Mouse (Mus musculus) 416B (cell line): ENCODE results near the gene D630003M21Rik.

Experiments used
- DNase-seq: peaks from one replicate; pipeline ENCODE4 v3.0.0; 2011; ENCODE audit warnings: low read depth

The D630003M21Rik gene

DNA sequence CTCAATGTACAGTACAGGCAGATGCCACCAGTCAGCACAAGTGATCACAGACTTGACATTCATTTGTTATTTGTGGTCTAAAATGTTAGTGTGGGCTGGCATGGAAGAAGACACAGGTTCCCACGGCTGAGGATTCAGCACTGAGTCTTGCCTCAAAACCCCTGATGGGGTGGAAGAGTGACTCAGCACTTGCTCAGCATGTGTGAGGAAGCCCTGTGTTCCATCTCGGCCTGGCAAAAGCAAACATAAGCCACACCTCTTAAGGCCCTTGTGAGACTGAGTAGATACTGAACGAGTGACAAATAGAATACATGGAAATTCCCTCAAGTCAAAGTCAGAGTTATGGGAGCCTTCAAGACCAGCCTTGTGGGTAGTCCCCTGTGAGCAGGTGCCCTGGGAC lies 4.1 kb upstream of the D630003M21Rik start:
- peak; percentile 49 for DNase-seq

DNA sequence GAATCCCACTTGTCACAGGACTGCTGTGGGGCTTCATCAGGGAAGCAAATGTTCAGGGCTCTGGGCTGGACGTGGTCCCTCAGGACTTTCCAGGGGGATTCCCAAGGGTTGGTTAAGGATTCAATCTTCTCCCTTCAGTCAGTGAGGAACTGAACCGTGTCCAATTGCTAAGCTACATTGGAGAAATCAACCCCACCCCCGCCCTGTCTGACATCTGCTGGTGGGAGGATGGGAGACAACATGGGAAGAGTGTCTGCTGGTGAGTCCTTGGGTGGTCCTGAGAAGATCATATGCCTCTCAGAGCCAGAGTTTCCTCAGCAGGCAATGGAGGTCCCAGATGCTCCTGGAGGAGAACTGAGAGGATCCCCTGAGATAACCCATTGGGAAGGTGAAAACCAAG lies 3.4 kb upstream of the D630003M21Rik start:
- no peak for DNase-seq

- no peak for DNase-seq
Observed at GRCm38 (mm10) chr2:158231071-158231470, 2.0 kb upstream of the D630003M21Rik start.

GRCm38 (mm10) chr2:158230617-158231016 lies 1.6 kb upstream of the D630003M21Rik start:
- DNase-seq, result no peak

GRCm38 (mm10) chr2:158229503-158229892 lies 476 bp upstream of the D630003M21Rik start:
- DNase-seq, result no peak

GRCm38 (mm10) chr2:158225301-158225700 lies 3.7 kb downstream of the D630003M21Rik start:
- DNase-seq, result no peak

GRCm38 (mm10) chr2:158223497-158223896 lies 5.5 kb downstream of the D630003M21Rik start:
- DNase-seq, result no peak

DNA sequence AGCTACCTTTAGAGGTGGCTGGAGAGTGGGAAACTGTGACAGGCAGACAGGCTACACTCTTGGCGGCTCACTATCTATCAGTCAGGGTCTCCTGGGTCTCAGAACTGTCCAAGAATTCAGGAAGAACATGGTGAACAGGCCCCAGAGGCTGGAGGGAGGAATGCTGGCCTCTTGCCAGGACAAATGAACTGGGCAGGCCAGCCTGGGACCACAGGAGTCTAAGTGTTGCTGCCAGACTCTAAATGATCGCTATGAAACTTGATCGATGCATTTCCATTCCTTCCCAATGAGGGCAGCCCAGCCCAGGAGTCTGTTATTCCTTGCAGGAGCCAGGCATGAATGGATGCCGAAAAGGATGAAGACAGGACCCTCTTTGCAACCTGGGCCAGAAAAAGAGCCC lies 6.4 kb downstream of the D630003M21Rik start:
- no peak for DNase-seq

- no peak for DNase-seq
Observed at GRCm38 (mm10) chr2:158221446-158222084, 7.5 kb downstream of the D630003M21Rik start.

DNA sequence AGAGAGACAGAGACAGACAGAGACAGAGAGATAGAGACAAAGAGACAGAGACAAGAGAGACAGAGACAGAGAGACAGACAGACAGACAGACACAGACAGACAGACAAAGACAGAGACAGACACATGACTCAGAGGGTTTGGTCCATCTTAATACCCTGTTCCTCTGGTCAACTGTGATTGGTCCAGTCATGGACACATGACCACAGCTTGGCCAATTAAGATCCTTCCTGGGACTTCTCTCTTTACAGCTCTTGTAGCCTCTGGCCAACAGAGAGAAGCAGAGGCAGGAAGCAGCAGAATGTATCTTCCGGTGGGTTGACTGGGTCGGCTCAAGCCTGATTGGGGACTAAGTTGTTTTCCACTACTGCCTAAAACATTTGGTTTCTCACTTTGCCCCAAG lies 9.5 kb downstream of the D630003M21Rik start:
- DNase-seq, result peak; percentile 39

GRCm38 (mm10) chr2:158216510-158216909 lies 12.5 kb downstream of the D630003M21Rik start:
- DNase-seq, result no peak

DNA sequence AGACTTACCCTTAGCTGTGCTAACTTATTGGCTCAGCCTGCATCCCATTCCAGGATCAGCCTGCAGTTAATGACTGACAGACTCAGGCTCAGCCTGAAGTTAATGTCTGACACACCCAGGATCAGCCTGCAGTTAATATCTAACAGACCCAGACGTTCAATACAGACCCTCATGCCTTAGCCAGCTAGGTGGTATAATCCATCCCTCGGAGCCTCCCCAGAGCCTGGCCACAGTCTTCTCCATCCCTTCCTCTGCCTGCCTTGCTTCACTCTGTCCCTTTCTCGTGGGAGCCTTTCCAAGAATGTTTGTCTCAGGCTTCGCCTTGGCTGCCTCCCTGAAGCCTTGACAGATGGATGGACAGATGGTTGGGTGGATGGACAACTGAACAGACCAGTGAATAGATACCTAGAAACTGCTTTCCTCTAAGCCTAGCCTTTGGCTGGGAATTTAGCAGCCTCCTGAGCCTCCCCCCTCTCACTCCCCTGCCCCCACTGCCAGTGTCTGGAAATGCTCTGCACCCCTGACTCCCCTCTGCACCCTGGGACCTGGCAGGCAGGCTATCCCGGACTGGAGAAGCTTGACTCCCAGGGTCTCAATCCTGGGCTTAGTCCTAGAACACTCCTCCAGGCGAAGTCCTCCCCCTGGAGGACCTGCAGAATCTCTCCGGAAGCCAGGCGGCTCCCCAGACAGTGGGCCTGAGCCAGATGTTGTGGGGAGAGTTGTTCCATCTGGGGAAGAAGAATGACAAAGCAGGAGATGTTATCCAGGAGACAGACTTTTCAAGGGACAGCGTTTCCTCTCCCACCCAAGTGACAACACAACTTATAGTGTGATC lies 13.5 kb downstream of the D630003M21Rik start:
- DNase-seq, result no peak

- peak; percentile 45 for DNase-seq
Observed at GRCm38 (mm10) chr2:158211764-158212471, 17.1 kb downstream of the D630003M21Rik start.

DNA sequence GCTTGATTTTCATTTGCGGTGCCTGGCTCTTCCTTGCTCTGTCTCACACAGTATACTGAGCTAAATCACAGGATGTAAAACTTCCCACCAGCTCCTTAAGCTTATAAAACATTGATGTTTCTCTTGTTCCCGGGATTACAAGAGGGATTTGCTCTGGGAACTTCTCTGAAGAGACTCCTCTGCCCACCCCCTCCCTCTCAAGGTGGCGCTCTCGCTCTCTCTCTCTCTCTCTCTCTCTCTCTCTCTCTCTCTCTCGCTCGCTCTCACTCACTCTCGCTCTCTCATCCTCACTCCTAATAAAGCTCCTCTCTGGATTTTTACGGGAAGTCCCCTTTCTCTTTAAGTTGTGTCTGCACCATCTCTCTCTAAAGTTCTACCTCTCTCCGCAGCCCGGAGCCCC lies 18.1 kb downstream of the D630003M21Rik start:
- no peak for DNase-seq

DNA sequence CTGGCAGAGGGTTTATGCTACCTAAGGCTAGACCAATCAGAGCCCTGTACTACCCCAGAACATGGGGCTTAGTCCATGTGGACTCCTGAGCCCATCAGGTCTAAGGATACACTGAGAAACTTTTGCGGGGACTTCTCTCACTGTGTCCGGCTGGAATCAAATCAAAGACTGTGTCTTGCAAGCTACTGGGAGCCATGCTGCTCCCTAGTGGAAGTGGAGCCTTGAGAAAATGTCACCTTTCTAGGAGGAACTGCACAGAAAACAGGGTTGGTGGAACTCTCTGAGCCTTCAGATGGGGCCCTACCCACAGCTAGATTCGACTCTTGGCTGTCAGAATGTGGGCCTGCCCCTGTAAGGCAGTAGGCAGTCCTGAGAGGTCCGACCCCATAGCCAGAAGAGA lies 18.5 kb downstream of the D630003M21Rik start:
- DNase-seq, result peak; percentile 71

- DNase-seq, result no peak
Observed at GRCm38 (mm10) chr2:158209776-158210175, 19.2 kb downstream of the D630003M21Rik start.

GRCm38 (mm10) chr2:158207848-158208247 lies 21.2 kb downstream of the D630003M21Rik start:
- peak; percentile 67 for DNase-seq

DNA sequence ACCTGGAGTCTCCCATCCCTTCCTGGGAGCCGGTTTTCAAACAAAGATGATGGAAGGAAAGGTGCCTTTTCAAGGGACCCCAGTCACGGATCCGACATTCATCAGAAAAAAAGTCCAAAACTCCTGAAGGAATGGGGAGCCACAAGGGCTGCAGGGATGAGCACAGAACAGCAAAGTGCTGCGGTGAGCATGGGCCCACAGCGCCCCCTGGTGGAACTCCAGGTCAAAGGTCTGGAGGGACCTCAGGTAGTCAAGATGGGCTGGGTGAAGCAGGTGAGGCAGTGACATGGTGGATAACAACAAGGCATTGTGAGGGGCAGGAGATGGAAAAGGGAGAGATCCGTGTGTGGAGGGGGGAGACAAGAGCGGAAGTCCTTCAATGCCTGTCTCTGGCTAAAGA lies 24.9 kb downstream of the D630003M21Rik start:
- DNase-seq, result peak; percentile 55

- no peak for DNase-seq
Observed at GRCm38 (mm10) chr2:158203686-158204085, 25.3 kb downstream of the D630003M21Rik start.

DNA sequence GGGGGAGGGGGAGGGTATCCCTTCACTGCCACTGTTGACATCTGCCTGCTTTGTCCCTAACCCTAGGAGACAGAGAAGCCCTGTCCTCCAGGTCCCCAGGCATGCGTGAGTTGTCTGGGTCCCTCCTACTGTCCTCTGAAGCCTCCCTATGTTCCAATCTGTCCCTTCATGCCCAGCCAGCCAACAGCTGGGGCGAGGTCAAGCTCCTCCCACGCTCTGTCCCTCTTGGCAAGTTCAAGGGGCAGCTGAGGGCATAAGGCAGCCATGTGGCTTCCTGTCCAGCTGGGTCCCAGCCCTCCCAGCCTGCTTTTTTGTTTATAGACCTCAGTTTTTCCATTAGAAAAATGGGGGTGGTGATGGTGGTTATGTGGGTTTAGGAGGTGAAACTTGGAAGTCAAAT lies 29.7 kb downstream of the D630003M21Rik start:
- peak; percentile 28 for DNase-seq

DNA sequence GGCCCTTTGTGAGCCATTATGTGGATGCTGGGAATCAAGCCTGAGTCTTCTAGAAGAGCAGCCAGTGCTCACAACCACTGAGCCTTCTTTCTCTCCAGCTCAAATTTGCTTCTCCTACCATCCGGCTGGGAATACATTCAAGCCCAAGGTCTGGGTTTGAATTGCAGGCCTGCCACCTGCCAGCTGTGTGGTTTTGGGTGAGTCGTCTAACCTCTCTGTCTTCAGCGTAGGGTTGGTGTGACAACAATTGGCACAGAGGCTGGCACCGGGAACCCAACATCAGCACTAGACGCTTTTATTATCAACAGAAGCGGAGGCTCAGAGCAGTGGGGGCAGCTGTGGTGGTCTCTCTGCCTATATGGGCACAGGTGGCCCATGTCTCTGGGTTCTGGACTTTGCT lies 30.2 kb downstream of the D630003M21Rik start:
- no peak for DNase-seq

GRCm38 (mm10) chr2:158197971-158198370 lies 31.1 kb downstream of the D630003M21Rik start:
- DNase-seq, result no peak
